Mouse (Mus musculus): ENCODE measurements around the gene Ube4b.

DNA sequence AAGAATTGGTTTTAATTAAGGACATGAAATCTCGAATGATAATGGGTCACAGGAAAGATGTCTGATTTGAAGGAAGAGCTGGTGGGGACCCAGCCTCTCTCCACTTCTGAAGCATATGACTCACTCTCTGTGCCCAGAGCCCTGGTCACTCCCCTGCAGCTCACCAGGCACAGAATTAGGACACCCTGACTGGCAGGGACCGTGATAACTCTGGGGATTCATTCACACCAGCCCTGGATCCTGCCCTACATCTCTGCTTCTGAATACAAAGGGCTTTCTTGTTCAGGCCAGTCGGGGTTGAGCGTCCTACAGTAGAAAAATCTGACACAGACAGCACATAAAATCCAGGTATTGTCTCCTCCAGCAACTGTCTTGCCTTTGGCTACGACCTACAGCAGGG lies 32.0 kb upstream of the Ube4b start:
- TF ChIP-seq CTCF (IDR thresholded peaks at IDR 0.05; ENCODE audit: borderline replicate concordance, control insufficient read depth, extremely low read depth, insufficient read depth, low read length, poor library complexity): no peak
- no peak for TF ChIP-seq POLR2A (IDR thresholded peaks at IDR 0.05; ENCODE audit: control insufficient read depth, extremely low read depth, insufficient read depth, low read length, poor library complexity)

All from thymus, adult 2 months (tissue).